Mouse (Mus musculus) G1E (cell line): ENCODE measurements around the gene Cyp4a31.

Experiments
- CTCF ChIP-seq: IDR thresholded peaks from 2 replicates; pipeline ENCODE4 v1.5.1; 2012; ENCODE audit warnings: low read depth, low read length, inconsistent platforms, mixed read lengths
- GATA1 ChIP-seq: IDR thresholded peaks from 2 replicates; pipeline ENCODE4 v1.6.1; 2012; ENCODE audit warnings: borderline replicate concordance, low read length, inconsistent platforms, mixed read lengths
- GATA2 ChIP-seq: IDR thresholded peaks from 2 replicates; pipeline ENCODE4 v1.6.1; 2012; ENCODE audit warnings: low read depth, low read length, inconsistent platforms, borderline replicate concordance
- POLR2AphosphoS5 ChIP-seq: IDR thresholded peaks from 2 replicates; pipeline ENCODE4 v1.6.1; 2012; ENCODE audit warnings: low read depth, low read length, inconsistent platforms; ENCODE audit not compliant: insufficient replicate concordance
- TAL1 ChIP-seq: conservative IDR thresholded peaks from 2 replicates; pipeline ENCODE4 v1.6.1; 2012; ENCODE audit warnings: low read depth, low read length, inconsistent platforms, mixed read lengths

DNA sequence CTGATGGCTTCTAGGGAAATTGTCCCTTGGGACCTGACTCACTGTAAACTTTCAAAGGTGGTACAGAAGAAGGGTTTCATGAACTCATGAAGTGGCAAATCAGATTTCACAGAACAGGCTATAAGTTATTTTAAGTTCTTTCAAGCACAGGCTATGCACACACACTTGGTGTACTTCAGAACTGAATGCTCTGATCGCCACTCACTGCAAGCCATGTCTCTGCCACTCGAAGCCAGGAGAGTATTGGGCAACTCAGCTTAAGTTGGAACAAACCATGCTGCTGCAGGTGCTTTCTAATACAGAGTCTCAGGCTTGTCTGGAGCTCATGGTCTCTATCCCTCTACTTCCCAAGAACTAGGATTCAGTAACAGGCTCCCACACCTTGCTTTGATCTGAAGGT lies 12.3 kb downstream of the Cyp4a31 start:
- TF ChIP-seq TAL1 (no peak), CTCF (no peak), GATA1 (no peak), GATA2 (no peak), POLR2AphosphoS5 (no peak)
